Mouse (Mus musculus) stomach, postnatal 0 days (tissue): Measurements from ENCODE around the gene Gm28635.

Experiments used
- CTCF ChIP-seq: IDR thresholded peaks from 2 replicates; pipeline ENCODE4 v1.5.1; 2016; ENCODE audit warnings: antibody characterized with exemption, low read depth, mild to moderate bottlenecking, moderate library complexity
- EP300 ChIP-seq: optimal IDR thresholded peaks from 2 replicates; pipeline ENCODE3; 2016; ENCODE audit warnings: antibody characterized with exemption

- TF ChIP-seq CTCF (no peak), EP300 (no peak)
Measured at GRCm38 (mm10) chr2:84619646-84620340, 58.0 kb downstream of the Gm28635 start.
